Mouse (Mus musculus): ENCODE data around the gene Sys1.

Gene Sys1

GRCm38 (mm10) chr2:164453887-164454500 lies 2.8 kb upstream of the Sys1 start:
- DNase-seq: no peak

- DNase-seq: no peak
Measured at GRCm38 (mm10) chr2:164454846-164455245, 1.9 kb upstream of the Sys1 start.

- DNase-seq: no peak
Measured at GRCm38 (mm10) chr2:164455421-164456190, 1.2 kb upstream of the Sys1 start.

GRCm38 (mm10) chr2:164456413-164456812 lies 351 bp upstream of the Sys1 start:
- DNase-seq: no peak

GRCm38 (mm10) chr2:164457942-164458341 lies 1.2 kb downstream of the Sys1 start:
- no peak for DNase-seq

GRCm38 (mm10) chr2:164458535-164458934 lies 1.8 kb downstream of the Sys1 start:
- DNase-seq: no peak

- DNase-seq: peak; percentile 97
Measured at GRCm38 (mm10) chr2:164460745-164461551, 4.2 kb downstream of the Sys1 start, which contains the start of gene Gm20458. Gene Gm20458 (plus strand): TSS chr2:164460967.

GRCm38 (mm10) chr2:164465161-164465560 lies 8.4 kb downstream of the Sys1 start:
- DNase-seq: no peak

- no peak for DNase-seq
Measured at GRCm38 (mm10) chr2:164466787-164467186, 10.0 kb downstream of the Sys1 start.

GRCm38 (mm10) chr2:164470254-164470653 lies 13.5 kb downstream of the Sys1 start:
- peak; percentile 72 to 79 for DNase-seq

- no peak for DNase-seq
Measured at GRCm38 (mm10) chr2:164473624-164474023, 16.9 kb downstream of the Sys1 start, which contains the start of gene Trp53tg5. Gene Trp53tg5 (minus strand): TSS chr2:164473724.

GRCm38 (mm10) chr2:164485681-164486257 lies 29.0 kb downstream of the Sys1 start, which contains the start of gene Dbndd2:
Gene Dbndd2 (plus strand): TSS chr2:164486106.
- no peak for DNase-seq

- peak; percentile 84 for DNase-seq
Measured at GRCm38 (mm10) chr2:164486258-164487114, 29.7 kb downstream of the Sys1 start.

- no peak for DNase-seq
Measured at GRCm38 (mm10) chr2:164487115-164487527, 30.4 kb downstream of the Sys1 start.

- peak; percentile 90 to 93 for DNase-seq
Measured at GRCm38 (mm10) chr2:164487812-164488211, 31.0 kb downstream of the Sys1 start.

GRCm38 (mm10) chr2:164494126-164494525 lies 37.4 kb downstream of the Sys1 start:
- no peak for DNase-seq

GRCm38 (mm10) chr2:164496331-164496730 lies 39.6 kb downstream of the Sys1 start:
- no peak for DNase-seq

- DNase-seq: peak; percentile 89 to 90
Measured at GRCm38 (mm10) chr2:164496847-164497690, 40.3 kb downstream of the Sys1 start, which contains the start of gene Pigt. Gene Pigt (plus strand): TSS chr2:164497520.

- DNase-seq: peak in 1 of 2 experiments; percentile 35
Measured at GRCm38 (mm10) chr2:164497691-164498268, 41.0 kb downstream of the Sys1 start.

- peak in 1 of 2 experiments; percentile 30 for DNase-seq
Measured at GRCm38 (mm10) chr2:164499317-164499716, 42.6 kb downstream of the Sys1 start.

Data from cerebellum, postnatal 14 days (tissue).